Comparison of ENCODE assay signal across 9 mouse cellular contexts in genomic region chr6:122786275-122786674, GRCm38 (mm10). TPM values are rescaled to one million over a fixed set of nuclear protein-coding genes. Genes with fewer than 3 reads are reported as not detected.
DNase-seq lines count a peak whose midpoint lies in the region; ATAC-seq and TF ChIP-seq lines count a peak whose summit lies in the region.
"Had no signal": no experiment of that assay in that cellular context is flagged by ENCODE, and none has a peak within 500 bp of the region (broad histone marks: within the 10 kb centered on the region; RNA-seq: fewer than 3 reads in every experiment).

No protein-coding gene starts in this region.

- H3K27me3 ChIP-seq in forebrain, embryonic 11.5 days (ENCODE audit: control insufficient read depth, insufficient read depth, low read length): no peaks in the 10 kb centered on the region
- H3K27me3 ChIP-seq in forebrain, embryonic 10.5 days (ENCODE audit: poor library complexity, severe bottlenecking): no peaks in the 10 kb centered on the region
- no peaks in the 10 kb centered on the region for H3K27me3 ChIP-seq in G1E (ENCODE audit: insufficient read depth, low read length)
- H3K27me3 ChIP-seq: limb, embryonic 12.5 days had no signal

- no peak for TF ChIP-seq CTCF in G1E (IDR thresholded peaks at IDR 0.05; ENCODE audit: low read depth, low read length)

- WGBS in forebrain, embryonic 11.5 days: 30% methylated on average over 5 of the region's 5 CpGs
- 40% methylated on average over 5 of the region's 5 CpGs for WGBS in forebrain, embryonic 10.5 days

- no peaks in the 10 kb centered on the region for H3K9me3 ChIP-seq in forebrain, embryonic 11.5 days (ENCODE audit: control insufficient read depth, low read length)
- H3K9me3 ChIP-seq in forebrain, embryonic 10.5 days: no peaks in the 10 kb centered on the region
- H3K9me3 ChIP-seq in G1E (replicated peaks): no peaks in the 10 kb centered on the region
- H3K9me3 ChIP-seq: limb, embryonic 12.5 days had no signal

- no peaks in the 10 kb centered on the region for H3K4me1 ChIP-seq in forebrain, embryonic 11.5 days (replicated peaks; ENCODE audit: control insufficient read depth, insufficient read depth, low read length)
- peaks cover 9% of the 10 kb centered on the region for H3K4me1 ChIP-seq in forebrain, embryonic 10.5 days
- H3K4me1 ChIP-seq in G1E (ENCODE audit: insufficient read depth, low read depth, low read length): 0 out of 2 replicates have a peak, but pooled peaks cover 5% of the 10 kb centered on the region
- H3K4me1 ChIP-seq: limb, embryonic 12.5 days had no signal

- H3K4me3 ChIP-seq in forebrain, embryonic 11.5 days (ENCODE audit: low read depth, low read length): no peak overlapping the region
- no peak overlapping the region for H3K4me3 ChIP-seq in forebrain, embryonic 10.5 days
- H3K4me3 ChIP-seq in G1E (ENCODE audit: low read depth, low read length): no peak overlapping the region
- H3K4me3 ChIP-seq: limb, embryonic 12.5 days had no signal

- peak; percentile 76 for DNase-seq in forebrain, embryonic 11.5 days (ENCODE audit: low spot score)
- DNase-seq in forebrain, embryonic 10.5 days (ENCODE audit: extremely low spot score, low spot score): no peak
- no peak for DNase-seq in G1E (ENCODE audit: low spot score)
- peak; percentile 85 for DNase-seq in cerebellum, adult 9-11 months
- DNase-seq in gonadal fat pad, adult 2 months (ENCODE audit: low read depth): peak; percentile 51
- DNase-seq in layer of hippocampus, adult 8-10 months (ENCODE audit: low spot score in 2 of 2): peak; percentile 72 to 82
- DNase-seq in lung, postnatal 14 days: peak; percentile 68
- peak; percentile 84 for DNase-seq in right cerebral cortex, adult 18-20 months

- H3K27ac ChIP-seq in forebrain, embryonic 11.5 days (ENCODE audit: low read depth, low read length): no peak overlapping the region
- H3K27ac ChIP-seq in forebrain, embryonic 10.5 days: no peak overlapping the region
- H3K27ac ChIP-seq: limb, embryonic 12.5 days had no signal

- H3K4me2 ChIP-seq in forebrain, embryonic 11.5 days (ENCODE audit: low read depth, low read length, severe bottlenecking): no peak overlapping the region
- H3K4me2 ChIP-seq: limb, embryonic 12.5 days had no signal

- peak; percentile 66 for ATAC-seq in forebrain, embryonic 11.5 days (replicated peaks; ENCODE audit: low FRiP score)
- peak; percentile 52 for ATAC-seq in G1E (ENCODE audit: extremely low read depth, insufficient number of reproducible peaks, low FRiP score, poor library complexity, severe bottlenecking)

- H3K36me3 ChIP-seq in forebrain, embryonic 11.5 days (ENCODE audit: control insufficient read depth, insufficient read depth, low read length): no peaks in the 10 kb centered on the region
- no peaks in the 10 kb centered on the region for H3K36me3 ChIP-seq in forebrain, embryonic 10.5 days (replicated peaks)
- no peaks in the 10 kb centered on the region for H3K36me3 ChIP-seq in G1E (replicated peaks)
- H3K36me3 ChIP-seq: limb, embryonic 12.5 days had no signal

- no peak overlapping the region for H3K9ac ChIP-seq in forebrain, embryonic 11.5 days (ENCODE audit: low read length)
- H3K9ac ChIP-seq: limb, embryonic 12.5 days had no signal

RNA-seq across cellular contexts. Expression of gene Slc2a3, which starts 15.2 kb away (rescaled TPM):
- 30.3 and 37.6 TPM in 2 replicates for polyA plus RNA-seq in forebrain, embryonic 11.5 days (2014; fragmentation: Nextera tagmentation; extraction: Ambion mirVana)
- 67.3 and 70.7 TPM in 2 replicates for polyA plus RNA-seq in forebrain, embryonic 10.5 days (2016; fragmentation: Nextera tagmentation; extraction: Ambion mirVana)
- total RNA-seq in G1E (2014; fragmentation: Nextera tagmentation) (375 and 431 TPM in 2 replicates), G1E (2017) (371 and 387 TPM in 2 replicates)
- 73.2 and 97.6 TPM in 2 replicates for polyA plus RNA-seq in G1E (2012)
- 23.2 and 27.8 TPM in 2 replicates for polyA plus RNA-seq in gonadal fat pad, adult 2 months (2012; rRNA removed)
- 100 to 1,000 TPM in 2 of 4 experiments, 10 to 100 TPM in 2; 89.0 to 124 (median 100) TPM for total RNA-seq in layer of hippocampus, adult 8-10 months (2022)

RNA-seq across cellular contexts. Expression of gene Foxj2, which starts 33.4 kb away (rescaled TPM):
- 5.0 and 5.4 TPM in 2 replicates for polyA plus RNA-seq in forebrain, embryonic 11.5 days (2014; fragmentation: Nextera tagmentation; extraction: Ambion mirVana)
- polyA plus RNA-seq in forebrain, embryonic 10.5 days (2016; fragmentation: Nextera tagmentation; extraction: Ambion mirVana): 2.2 and 2.3 TPM in 2 replicates
- total RNA-seq in G1E (2014; fragmentation: Nextera tagmentation) (24.3 and 27.8 TPM in 2 replicates), G1E (2017) (3.9 and 4.0 TPM in 2 replicates)
- 18.6 and 20.5 TPM in 2 replicates for polyA plus RNA-seq in G1E (2012)
- polyA plus RNA-seq in gonadal fat pad, adult 2 months (2012; rRNA removed): 10.4 and 15.8 TPM in 2 replicates
- 10 to 100 TPM; 26.8 to 29.2 (median 27.8) TPM for total RNA-seq in layer of hippocampus, adult 8-10 months (2022)

Comparison
In these comparisons a context has a peak if more than half of its experiments do, and no peak if none do; other contexts are left out.
1. DNase-seq: peak in forebrain, embryonic 11.5 days (single experiment), cerebellum, adult 9-11 months (single experiment), gonadal fat pad, adult 2 months (single experiment), layer of hippocampus, adult 8-10 months (2 of 2), lung, postnatal 14 days (single experiment) and right cerebral cortex, adult 18-20 months (single experiment); none in forebrain, embryonic 10.5 days (single experiment) and G1E (single experiment).